Mouse (Mus musculus): ENCODE measurements at regions not wholly inside any gene's neighbourhood (a gene's known extent, or its start where the extent isn't known, plus 50 kb on each side); places are given as distances from the start of the nearest gene placed in this dataset.

DNA sequence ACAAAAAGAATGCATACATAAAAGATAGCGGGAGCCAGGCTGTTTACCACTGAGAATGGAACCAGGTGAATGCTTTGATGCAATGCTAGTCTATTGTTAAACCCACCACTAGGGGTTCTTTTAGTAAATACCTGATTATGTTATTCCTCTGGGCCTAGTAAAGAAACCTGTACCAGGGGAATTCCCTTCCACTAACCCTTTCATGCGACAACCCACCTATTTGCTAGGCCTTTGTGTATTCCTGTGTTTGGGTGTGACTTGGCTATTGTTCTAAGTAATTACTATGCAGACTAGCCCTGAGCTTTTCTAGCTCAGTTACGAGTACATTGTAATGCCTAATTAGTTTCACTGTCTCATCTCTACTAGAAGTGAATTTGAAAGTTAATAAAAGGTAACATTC lies 95.9 kb upstream of the 1700066M21Rik start:
- DNase-seq = no peak

- no peak for DNase-seq
These were observed 81.2 kb upstream of the 1700066M21Rik start for GRCm38 (mm10) chr1:57296186-57296585.

DNA sequence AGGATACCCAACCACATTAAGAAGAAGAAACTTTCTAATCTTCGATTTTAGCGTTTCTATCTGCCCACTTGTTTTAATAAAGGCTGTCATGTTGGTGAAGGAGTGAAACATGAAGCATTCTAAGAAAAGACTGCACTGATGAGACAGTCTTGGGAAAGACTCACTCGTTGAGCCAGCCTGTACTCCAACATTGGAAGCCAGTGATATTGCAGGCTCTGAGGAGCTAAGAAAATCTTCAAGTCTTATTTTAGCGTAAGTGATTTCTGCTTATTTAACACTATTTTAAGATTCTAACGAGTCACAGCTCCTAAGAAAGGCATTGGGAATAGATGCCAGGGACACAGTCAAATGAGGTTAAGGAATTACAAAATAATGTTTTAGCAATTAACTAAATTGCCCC lies 78.9 kb upstream of the 1700066M21Rik start:
- no peak for DNase-seq

DNA sequence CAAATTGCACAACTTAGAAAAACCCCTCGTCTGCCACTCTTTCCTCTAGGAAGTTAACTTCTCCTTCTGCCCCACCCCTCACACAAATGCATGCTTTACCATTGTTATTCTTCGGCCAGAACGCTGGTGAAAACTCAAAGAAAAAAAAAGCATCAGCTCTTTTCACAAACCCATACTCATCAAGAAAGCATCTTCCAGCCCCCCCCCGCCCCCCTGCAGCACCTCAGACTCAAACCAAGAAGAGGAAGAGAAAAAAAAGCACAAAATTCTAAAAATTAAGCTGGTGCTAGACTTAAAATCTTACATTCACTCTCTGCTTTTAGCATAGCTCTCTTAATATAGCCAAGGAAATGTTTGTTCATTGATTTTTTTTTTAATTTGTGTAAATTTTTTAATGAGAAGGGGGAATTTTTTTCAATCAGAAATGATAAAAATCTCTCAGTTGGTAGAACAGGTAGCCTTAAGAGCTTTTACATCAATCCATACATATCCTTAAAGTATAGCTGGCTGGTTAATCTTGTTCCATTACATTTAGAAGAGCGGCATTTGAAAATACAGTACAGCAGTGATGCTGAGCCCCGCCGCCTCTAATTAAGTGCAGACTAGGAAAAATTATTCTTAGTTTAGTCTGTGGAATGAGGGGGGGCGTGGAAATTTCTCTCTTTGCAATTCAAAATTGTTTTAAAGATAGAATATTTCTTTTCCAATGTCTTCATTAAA lies 76.0 kb upstream of the 1700066M21Rik start:
- DNase-seq = no peak

DNA sequence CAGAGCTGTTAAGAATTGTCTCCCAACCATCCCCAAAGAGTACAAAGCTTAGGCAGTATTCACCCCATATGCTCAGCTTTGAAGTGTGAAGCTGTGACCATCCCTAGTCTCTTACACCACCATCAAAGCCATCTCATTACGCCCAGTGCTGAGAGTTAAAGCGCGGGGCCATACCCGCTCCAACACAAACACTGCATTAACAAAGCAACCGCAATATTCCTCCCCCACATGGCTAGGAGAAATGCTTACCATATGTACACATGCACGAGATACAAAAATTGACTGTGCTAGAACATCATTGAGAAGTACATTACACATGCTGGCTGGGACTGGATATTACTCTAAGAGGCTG lies 75.5 kb upstream of the 1700066M21Rik start:
- DNase-seq = no peak

- no peak for DNase-seq
These were observed 72.7 kb upstream of the 1700066M21Rik start for GRCm38 (mm10) chr1:57304757-57305156.

DNA sequence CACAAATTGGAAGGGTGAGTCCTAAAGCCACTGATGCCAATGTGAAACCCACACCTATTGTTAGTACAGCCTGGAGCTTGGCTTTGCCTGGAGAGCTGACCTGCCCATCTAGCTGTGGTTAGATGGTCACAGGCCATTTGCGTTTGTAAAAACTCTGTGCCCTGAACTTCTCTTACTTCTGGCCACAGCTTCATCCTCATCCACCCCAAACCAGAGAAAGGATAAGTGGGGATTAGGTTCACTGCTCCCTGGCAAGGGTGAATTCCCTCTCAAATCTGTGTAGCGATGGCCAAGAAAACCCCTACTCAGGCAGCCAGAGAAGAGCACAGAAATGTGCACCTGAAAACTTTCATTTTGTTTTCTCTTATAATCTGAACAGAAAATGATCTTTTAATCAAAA lies 54.9 kb upstream of the 1700066M21Rik start:
- DNase-seq = no peak

DNA sequence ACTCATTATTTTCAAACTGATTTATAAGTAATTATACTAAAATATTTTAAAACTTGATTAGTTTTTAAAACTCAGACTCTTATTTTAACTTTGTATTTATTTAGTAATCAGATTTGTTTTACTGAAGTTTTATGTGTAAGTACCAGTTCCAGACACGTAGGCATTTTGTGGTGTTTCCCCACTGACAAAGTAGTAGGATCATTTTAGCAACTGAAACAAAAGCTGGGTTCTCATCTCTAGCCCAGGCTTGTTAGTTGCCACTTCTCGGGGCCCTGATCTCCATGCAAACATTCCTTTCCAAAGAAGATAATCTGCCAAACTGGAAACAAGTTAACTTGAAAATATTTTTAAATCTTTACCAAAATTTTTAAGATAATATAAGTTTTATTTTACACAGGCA lies 54.3 kb upstream of the 1700066M21Rik start:
- no peak for DNase-seq

- DNase-seq = no peak
These were observed 51.7 kb upstream of the 1700066M21Rik start for GRCm38 (mm10) chr1:57325585-57326165.

Data from cerebellum, postnatal 14 days (tissue).